Mouse (Mus musculus) liver (tissue): ENCODE results near the gene Sfpq.
"Not testable (repeated sequence)": the region's sequence is repeated elsewhere in the genome, so short reads cannot be mapped to it uniquely, and the experiment has no call there.

Source experiments
- DNase-seq: peaks from one replicate; pipeline ENCODE4 v3.0.0-alpha.2; 2020; ENCODE audit warnings: mixed read lengths

Sfpq gene

GRCm38 (mm10) chr4:127021151-127021945, at the start of gene Sfpq:
Sfpq (plus strand) TSS chr4:127021324.
- DNase-seq = peak; percentile 98

- DNase-seq = peak; percentile 38
Observed at GRCm38 (mm10) chr4:126977467-126977866, 43.7 kb upstream of the Sfpq start.

- DNase-seq = no peak
Observed at GRCm38 (mm10) chr4:126978706-126979105, 42.4 kb upstream of the Sfpq start.

- no peak for DNase-seq
Observed at GRCm38 (mm10) chr4:126983321-126983720, 37.8 kb upstream of the Sfpq start.

- not testable (repeated sequence) for DNase-seq
Observed at GRCm38 (mm10) chr4:126983736-126984525, 37.2 kb upstream of the Sfpq start.

GRCm38 (mm10) chr4:126986768-126987167, 34.4 kb upstream of the Sfpq start:
- DNase-seq = no peak

- DNase-seq = no peak
Observed at GRCm38 (mm10) chr4:126988503-126988902, 32.6 kb upstream of the Sfpq start.

- no peak for DNase-seq
Observed at GRCm38 (mm10) chr4:126990553-126990952, 30.6 kb upstream of the Sfpq start.

- peak; percentile 52 for DNase-seq
Observed at GRCm38 (mm10) chr4:126992356-126992755, 28.8 kb upstream of the Sfpq start.

- DNase-seq = not testable (repeated sequence)
Observed at GRCm38 (mm10) chr4:126999372-126999771, 21.8 kb upstream of the Sfpq start.

- no peak for DNase-seq
Observed at GRCm38 (mm10) chr4:127000601-127001105, 20.5 kb upstream of the Sfpq start.

- DNase-seq = no peak
Observed at GRCm38 (mm10) chr4:127004384-127004783, 16.7 kb upstream of the Sfpq start.

GRCm38 (mm10) chr4:127005113-127005936, 15.8 kb upstream of the Sfpq start:
- DNase-seq = peak; percentile 57

- DNase-seq = peak; percentile 84
Observed at GRCm38 (mm10) chr4:127015294-127015993, 5.7 kb upstream of the Sfpq start.

- no peak for DNase-seq
Observed at GRCm38 (mm10) chr4:127016366-127016765, 4.8 kb upstream of the Sfpq start.

GRCm38 (mm10) chr4:127020411-127021150, 543 bp upstream of the Sfpq start:
- no peak for DNase-seq

- DNase-seq = peak; percentile 92
Observed at GRCm38 (mm10) chr4:127021989-127022626, 984 bp downstream of the Sfpq start.

GRCm38 (mm10) chr4:127023201-127023600, 2.1 kb downstream of the Sfpq start:
- DNase-seq = no peak

GRCm38 (mm10) chr4:127024240-127024639, 3.1 kb downstream of the Sfpq start:
- DNase-seq = no peak

- DNase-seq = no peak
Observed at GRCm38 (mm10) chr4:127026826-127027225, 5.7 kb downstream of the Sfpq start.
